Mouse (Mus musculus) retina, postnatal 1 day (tissue): ENCODE measurements around the gene Mkks.

ENCODE experiments used
- DNase-seq: peaks from one replicate; pipeline ENCODE4 v3.0.0-alpha.2; 2012

The Mkks gene

DNA sequence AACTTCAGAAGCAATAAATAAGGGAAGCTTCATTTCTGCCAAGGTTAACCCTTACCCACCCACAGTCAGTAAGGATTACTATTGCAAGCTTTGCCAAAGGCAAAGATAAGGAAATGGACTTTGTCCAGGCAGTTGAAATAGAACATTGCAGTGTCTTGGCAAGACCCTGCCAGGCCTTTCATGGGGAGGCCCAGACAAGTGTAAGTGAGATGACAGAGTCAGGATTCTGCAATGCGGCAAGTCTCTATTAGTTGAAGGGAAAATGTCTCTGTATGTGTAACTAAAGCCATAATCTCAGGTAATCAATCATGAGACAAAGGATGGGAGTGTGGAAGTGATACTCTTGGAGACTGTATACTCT is 56.5 kb downstream of the Mkks start:
- no peak for DNase-seq

DNA sequence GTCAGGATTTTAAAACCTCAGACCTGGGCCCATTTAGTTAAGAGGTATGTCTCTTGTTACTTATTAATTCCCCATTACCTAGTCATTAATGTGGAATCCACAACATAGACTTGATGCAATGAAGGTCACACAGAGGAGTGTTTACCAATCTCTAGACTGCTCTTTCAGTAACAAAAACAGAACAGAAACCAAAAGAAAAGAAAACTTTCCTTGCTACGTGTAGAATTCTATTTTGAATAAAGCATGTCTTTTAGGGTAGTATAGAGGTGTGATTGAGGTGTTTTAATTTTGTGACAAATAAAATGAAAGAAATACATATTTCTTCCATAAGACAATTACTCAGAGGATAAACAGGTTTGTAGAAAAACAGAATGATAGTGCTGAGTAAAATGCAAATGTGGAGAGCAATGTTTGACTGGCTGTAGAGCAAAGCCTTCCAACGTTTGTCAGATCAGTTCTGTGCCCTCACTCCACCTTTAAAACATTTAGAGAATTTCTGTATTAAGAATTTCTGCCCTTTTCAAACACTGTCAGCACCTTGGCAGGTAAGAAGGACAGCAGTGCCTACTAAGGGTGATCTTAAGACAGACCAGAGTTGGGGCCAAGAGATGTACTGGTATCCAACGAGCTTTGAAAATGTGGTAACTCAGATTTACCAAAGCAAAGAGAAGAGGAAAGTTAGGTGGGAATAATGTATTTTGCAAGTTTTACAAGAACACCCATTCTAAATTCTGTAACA is 57.0 kb downstream of the Mkks start:
- DNase-seq: no peak

DNA sequence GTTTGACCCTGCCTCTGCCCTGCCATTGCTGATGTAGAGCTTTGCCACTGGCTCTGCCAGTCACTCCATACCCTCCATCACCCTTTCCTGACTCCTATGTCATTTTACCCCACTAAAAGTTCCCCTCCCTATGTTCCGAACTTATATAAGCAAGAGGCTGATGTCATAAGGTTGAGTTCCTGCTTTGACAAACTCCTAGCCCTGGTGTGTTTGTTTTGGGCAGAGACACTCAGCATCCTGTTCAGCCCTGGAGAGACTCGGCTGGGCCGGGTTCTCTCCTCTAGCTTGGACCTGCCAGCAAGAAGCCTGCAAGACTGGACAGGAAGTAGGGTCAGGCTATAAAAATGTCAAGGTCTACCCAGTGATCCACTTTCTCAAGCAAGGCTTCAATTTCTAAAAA is 58.3 kb downstream of the Mkks start:
- DNase-seq: no peak

DNA sequence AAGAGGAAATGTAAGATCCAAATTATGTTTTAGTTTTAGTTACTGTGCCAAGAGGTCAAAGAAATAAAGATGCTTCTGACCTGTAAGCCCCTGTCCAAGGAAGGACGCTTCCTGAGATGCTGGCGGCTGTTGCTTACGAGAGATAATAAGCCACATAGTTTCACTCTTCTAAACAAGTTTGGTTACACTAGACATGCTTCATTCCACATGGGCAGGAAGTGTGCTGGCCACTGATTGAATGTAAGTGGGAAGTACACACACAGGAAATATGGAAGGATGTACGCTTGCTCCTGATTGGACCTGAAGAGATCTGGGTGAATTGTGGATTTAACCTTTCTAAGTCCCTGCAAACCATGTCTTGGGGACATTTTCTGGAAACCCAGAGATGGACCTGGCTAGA is 63.6 kb downstream of the Mkks start:
- DNase-seq: no peak
